Mouse (Mus musculus): ENCODE measurements at regions not wholly inside any gene's neighbourhood (a gene's known extent, or its start where the extent isn't known, plus 50 kb on each side); places are given as distances from the start of the nearest gene placed in this dataset.

DNA sequence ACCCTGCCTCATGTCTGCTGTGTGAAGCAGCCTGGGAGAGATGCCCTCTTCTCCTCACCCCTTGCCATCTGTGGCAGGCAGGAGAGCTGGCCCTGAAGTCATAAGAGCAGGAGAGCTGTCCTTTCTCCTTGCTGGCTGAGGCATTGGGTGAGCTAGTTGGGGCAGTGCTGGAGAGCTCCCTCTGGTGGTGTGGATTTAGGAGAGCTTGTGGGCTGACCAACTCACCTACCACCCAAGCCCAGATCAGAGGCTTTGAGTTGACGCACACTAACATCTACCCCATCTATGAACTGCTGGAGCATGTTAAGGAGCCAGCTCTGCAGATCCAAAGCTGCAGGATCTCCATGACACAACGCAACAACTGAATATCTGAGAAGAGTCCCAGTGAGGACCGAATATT is 331.7 kb downstream of the Lnpk start:
- TF ChIP-seq POLR2A (IDR thresholded peaks at IDR 0.05; ENCODE audit: borderline replicate concordance, control insufficient read depth, low read depth, low read length) = no peak
- TF ChIP-seq CTCF (IDR thresholded peaks at IDR 0.05; ENCODE audit: control insufficient read depth, insufficient read depth, low read length) = no peak

Data from bone marrow, adult 2 months (tissue).